Mouse (Mus musculus): ENCODE data around the gene Arhgap23. TPM values are rescaled to one million over a fixed set of nuclear protein-coding genes. Genes with fewer than 3 reads are reported as not detected.

The Arhgap23 gene
- total RNA-seq (2021), result 10 to 100 TPM; 16.0 to 18.0 TPM

DNA sequence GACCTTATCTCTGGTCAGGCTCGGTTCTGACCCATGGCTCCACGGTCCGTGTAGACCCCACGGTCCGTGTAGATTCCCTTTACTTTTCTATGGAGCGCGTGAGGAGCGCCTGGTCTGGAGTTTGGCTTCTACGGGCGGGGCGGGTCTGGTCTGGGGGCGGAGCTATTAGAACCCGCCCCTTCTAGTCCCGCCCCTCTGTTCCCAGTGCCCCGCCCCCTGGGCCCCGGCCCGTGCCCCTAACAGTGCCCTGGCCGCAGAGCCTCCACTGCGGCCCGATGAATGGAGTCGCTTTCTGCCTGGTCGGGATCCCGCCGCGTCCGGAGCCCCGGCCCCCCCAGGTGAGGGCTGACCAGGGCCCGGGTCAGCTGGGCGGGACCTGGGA lies at the start of gene Arhgap23:
Arhgap23 (plus strand) TSS at position 204 of the 382 bp plus-strand sequence.
- intact Hi-C loops (cut with DNase I), result no loop called here
- DNase-seq, result peak; percentile 77 to 81

DNA sequence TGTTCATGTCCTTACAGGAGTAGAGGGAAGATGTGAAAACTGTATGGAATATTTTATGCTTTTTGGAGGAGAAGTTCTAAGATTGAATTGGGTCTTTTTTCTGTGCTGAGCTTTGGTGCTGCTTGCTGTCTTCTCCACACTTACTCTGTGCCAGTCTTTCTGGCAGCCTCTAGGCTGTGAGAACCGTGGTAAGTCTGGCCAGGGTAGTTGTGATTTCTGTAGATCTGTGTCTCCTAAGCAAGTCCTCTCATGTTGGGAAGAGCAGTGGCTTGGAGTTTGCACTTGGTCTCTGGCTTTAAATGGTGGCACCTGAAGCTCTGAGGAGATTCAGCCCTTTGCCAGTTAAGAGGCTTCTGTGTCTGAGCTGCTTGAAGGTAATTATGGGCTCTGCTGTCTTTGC lies 49.8 kb upstream of the Arhgap23 start:
- no peak for DNase-seq
- intact Hi-C loops (cut with DNase I), result no loop called here

DNA sequence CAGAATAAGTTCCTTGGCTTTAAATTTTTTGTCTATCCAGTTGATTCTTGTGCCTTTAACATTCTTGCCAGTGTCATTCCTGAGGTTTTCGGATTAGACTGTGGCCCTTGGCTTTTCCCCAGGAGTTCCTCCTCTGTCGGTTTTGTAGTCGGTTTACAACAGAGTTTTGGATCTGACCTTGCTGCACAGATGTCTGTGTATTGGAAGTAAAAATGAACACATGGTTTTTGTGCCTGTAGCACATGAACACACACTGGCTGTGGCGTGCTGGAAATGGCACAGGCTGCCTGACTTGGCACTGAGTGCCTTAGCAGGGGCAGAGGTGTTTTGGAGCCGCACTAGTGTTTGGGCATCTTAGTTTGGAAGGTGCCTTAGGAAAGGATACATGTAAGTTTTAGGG lies 46.8 kb upstream of the Arhgap23 start:
- DNase-seq, result no peak
- intact Hi-C loops (cut with DNase I), result no loop called here

DNA sequence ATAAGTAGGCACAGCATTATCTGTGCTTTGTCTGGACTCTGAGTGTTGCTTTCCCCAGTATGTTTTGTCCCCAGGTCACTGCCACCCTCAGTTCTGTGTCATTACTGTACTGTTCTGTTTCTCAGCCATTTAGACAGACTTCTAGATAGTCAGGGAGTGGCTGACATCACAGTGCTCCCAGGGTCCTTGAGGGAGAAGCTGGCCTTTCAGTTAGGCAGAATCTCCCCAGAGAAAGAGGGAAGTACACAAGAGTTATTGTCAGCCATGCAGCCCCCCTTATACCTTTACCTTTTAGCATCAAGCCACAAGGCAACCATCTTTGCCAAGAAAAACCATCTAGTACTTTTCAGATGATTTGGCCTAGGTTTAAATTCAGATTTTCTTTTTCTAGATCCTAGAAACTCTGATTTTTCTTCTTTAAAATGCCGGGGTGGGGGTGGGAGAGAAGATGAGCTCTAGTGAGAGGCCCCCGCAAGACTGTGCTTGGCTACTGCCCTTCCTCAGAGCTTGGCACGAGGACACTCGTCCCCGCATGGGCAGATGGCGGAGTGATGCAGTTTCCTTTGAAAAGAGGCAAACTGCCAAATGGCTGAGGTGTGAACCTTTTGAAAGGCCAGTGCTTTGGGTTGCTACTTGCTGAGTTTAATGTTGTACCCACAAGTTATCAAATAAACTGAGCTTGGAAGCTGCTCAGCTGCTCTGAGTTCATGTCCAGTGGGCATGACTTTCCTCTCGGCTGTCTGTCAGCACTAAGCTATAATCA lies 44.8 kb upstream of the Arhgap23 start:
- no peak for DNase-seq
- intact Hi-C loops (cut with DNase I), result no loop called here

DNA sequence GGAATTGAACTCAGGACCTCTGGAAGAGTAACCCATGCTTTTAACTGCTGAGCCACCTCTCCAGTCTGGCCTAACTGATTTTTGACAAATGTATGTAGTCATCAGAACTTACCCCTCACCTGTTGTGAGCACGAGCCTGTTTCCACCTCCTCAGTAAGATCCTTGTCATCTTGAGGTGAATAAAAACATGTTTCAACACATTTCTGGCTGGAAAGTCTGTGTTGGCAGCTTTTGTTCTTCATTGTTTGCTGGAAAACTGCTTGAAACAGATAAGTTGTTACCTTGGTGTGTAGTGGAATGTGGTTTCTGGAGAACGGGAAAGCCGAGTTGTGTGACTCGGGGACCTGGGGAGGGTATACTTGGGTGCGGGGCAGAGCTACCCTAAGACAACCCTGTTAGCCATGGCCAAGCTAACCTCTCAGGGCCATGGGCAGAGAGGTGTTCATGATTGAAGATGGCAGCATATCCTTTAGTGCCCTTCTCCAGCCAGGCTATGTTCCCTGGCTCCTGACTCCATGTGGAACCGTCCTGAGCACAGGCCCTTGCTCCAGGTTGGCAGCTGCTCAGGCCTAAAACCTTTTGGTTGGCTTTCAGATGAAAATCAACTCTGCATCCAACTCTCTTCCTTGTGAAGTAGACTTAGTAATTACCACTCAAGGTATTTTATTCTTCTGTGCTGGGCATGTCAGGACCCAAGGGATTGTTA lies 43.0 kb upstream of the Arhgap23 start:
- intact Hi-C loops (cut with DNase I), result no loop called here
- no peak for DNase-seq

DNA sequence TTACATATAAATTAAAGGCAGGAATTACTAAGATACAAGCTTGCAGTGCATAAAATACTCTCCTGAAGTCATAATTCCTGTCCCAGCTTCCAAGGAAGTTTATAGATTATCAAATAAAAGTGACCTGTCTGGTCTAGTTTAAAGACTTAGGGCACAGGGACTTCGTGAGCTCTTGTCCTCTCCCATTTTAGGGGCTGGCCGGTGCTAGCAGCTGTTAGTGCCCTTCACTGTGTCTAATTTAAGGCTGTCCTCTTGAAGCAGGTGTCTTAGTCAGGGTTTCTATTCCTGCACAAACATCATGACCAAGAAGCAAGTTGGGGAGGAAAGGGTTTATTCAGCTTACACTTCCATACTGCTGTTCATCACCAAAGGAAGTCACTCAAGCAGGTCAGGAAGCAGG lies 41.9 kb upstream of the Arhgap23 start:
- intact Hi-C loops (cut with DNase I), result no loop called here
- no peak for DNase-seq

DNA sequence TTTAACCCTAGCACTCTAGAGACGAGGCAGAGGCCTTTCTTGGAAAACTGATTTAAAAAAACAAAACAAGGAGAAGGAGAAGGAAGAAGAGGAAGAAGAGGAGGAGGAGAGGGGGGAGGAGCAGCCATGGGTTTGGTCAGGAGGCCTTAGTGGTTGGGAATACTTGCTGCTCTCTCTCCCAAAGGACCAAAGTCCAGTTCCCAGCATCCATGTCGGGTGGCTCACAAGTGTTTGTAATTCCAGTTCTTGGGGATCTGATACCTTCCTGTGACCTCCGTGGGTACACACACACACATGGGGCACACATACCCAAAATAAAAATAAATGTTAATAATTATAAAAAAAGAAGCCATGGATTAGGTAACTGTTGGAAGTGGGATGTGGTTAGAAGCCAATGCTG lies 35.3 kb upstream of the Arhgap23 start:
- no peak for DNase-seq
- intact Hi-C loops (cut with DNase I), result no loop called here

DNA sequence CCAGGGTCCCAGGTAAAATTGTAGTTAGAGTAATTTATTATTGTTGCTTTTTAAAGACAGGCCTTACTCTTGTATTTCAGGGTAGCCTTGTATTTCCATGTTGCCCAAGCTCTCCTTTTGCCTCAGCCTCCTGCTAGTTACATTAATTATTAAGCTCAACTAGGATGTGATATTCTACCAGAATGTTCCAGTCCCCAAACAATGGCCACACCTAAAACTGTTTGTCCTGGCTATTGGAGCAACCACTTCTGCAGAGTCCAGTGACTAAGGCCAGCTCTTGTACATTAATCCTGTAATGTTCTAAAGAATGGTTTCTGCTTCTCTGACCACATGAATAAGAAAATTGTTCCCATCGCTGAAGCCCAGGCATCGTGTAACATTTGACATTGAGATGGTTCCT lies 32.3 kb upstream of the Arhgap23 start:
- intact Hi-C loops (cut with DNase I), result no loop called here
- no peak for DNase-seq

DNA sequence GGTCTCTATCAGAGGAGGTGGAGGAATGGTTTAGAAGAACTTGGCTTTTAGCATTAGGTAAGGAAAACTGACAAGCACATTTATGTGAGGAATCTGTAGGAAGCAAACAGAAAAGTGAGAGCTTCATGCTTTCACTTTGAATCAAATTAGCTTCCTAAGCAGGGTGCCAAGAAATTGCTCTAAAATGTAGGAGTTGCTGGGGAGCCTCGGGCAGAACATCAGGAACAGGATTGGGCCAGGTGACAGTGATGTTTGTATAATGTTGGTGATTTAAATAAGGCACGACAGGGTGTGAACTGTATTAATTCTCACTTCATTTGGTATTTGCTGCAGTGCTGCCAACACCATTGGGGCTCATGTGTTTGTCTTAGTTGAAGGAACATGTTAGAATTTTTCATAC lies 31.6 kb upstream of the Arhgap23 start:
- intact Hi-C loops (cut with DNase I), result no loop called here
- DNase-seq, result no peak

DNA sequence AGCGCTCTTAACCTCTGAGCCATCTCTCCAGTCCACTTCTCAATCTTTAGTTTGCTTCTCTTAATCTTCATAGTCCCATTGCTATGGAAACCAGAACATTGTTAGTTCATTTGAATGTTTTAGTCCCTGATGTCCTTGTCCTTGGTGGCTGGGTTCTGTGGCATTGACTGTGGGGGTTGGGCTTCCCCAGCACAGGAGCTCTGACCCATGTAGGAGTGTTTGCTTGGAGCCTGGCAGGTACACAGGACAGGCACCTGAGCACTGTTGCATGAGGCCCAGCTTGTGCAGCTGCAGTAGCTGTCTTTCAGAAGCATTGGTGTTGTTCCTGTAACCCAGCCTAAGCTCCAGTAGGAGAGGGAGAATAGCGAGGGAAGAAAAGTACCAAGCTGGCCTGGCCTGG lies 27.5 kb upstream of the Arhgap23 start:
- DNase-seq, result no peak
- intact Hi-C loops (cut with DNase I), result no loop called here

DNA sequence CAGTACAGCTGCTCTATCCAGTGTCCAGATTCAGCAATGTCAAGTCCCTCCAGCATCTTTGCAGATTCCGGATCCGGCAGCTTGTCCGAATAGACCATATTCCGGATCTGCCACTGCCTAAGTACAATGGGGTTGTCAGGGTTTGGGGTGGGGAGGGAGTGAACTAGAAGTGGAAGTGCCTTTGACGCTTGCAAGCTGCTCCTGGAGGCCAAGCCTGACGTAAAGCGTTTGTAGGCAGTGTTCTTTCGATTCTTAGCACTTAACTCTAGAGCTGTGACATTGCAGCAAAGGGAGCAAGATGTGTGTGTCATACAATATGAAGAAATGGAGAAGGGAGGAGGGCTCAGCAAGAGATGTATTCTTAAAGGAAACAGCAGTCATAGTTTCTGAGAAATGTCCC lies 26.2 kb upstream of the Arhgap23 start:
- no peak for DNase-seq
- intact Hi-C loops (cut with DNase I), result no loop called here

DNA sequence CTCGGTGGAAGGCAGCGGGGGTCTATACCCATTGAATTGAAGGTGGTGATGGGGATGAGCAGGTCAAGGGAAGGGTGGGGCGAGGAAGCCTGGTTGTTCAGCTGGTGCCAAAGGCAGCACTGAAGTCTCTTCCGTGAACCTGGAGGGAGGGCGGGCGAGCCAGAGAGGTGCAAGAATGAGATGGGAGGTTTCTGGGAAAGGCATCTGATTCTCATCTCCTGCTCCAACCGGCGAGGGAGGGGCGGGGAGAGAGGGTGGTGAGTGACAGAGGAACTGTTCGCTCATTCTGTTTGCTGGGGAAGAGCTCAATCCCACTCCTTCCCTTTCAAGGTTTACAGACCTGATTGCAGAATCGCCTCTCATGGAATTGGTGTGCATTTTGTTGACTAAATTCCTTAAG lies 21.7 kb upstream of the Arhgap23 start:
- intact Hi-C loops (cut with DNase I), result no loop called here
- no peak for DNase-seq

DNA sequence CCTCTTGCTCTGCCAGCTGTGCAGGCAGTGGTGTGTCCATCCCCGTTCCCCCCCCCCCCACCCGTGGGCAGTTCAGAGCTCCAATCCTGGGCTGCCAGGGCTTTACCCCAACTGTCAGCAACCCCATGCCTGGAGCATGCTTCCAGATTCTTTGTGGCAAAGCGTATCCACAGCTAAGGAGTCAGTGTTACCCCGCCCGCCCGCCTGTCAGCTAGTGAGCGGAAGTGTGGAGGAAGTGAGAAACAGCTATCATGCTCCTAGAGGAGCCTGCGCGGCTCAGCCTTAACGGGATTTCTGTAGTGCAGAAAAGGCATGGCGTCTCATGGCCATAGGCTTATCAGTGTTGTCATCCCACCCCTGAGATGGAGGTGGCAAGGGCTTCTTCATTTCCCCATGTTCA lies 21.2 kb upstream of the Arhgap23 start:
- no peak for DNase-seq
- intact Hi-C loops (cut with DNase I), result no loop called here

DNA sequence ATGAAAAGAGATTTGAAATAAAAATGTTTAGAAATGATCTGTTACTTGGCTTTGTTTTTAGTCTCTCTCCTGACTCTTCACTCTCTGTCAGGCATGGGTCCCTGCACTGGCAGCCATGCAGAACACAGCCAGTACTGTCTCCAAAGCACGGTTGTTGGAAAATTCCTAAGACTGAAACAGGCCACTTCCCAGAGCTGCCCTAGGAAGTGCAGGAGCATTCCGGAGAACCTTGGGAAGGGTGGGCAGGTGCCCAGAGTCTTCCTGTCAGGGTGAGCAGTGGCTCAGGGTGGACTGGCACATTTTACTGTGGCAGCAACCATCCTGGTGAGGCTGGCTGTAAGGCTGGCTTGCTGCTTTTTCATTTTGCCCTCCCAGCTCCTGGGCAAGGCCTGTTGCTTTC lies 16.8 kb upstream of the Arhgap23 start:
- no peak for DNase-seq
- intact Hi-C loops (cut with DNase I), result no loop called here

DNA sequence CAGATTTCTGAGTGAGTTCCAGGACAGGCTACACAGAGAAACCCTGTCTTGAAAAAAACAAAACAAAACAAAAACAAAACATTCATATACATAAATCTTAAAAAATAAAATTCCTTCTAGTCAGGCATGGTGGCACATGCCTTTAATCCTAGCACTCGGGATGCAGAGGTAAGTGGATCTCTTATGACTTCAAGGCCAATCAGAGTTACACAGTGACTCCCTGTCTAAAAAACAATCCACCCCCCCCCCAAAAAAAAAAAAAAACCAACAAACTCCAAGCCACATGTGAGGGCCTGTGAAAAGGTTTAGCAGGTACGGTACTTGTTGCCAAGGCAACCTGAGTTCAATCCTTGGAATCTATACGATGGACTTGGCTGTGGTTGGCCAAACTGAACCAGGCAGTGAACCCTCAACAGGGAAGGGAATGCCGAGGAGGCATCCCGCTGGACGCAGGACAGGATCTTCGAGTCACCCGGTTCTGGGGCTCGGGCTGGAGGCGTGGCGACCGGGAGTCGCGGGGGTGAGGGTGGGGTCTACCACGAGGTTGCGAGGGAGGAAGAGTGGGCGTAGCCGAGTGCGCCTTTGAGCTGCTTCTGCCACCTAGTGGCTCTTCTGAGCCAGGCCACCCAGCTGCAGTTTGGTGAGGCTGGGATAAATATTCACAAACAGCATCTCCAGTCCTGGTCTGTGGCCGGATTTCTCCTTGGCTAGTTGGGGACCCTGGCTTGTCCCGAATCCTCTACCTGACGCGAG lies 15.2 kb upstream of the Arhgap23 start:
- intact Hi-C loops (cut with DNase I), result loop anchor here (1.0 kb wide), 1 partner anchor 43 kb away; no protein-coding TSS in a partner anchor
- peak; percentile 75 to 80 for DNase-seq

DNA sequence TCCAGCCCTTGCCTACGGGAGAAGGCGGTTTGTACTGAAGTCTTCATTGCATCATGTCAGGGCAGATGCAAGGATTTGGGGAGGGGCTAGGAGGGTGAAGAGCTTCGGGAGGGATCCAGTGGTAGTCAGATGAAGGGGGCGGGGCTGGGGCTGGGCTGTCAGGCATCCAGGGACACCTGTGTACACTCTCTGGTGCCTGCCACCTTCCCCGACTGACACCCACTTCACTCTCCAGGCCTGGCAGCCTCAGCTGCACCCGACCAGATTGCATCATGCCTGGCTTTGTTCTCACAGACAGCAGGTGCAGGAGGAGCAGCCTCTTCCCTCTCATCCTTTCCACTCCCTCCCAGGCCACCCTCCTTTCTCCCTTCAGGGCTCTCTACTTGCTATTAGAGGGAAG lies 14.3 kb upstream of the Arhgap23 start:
- DNase-seq, result no peak
- intact Hi-C loops (cut with DNase I), result no loop called here

DNA sequence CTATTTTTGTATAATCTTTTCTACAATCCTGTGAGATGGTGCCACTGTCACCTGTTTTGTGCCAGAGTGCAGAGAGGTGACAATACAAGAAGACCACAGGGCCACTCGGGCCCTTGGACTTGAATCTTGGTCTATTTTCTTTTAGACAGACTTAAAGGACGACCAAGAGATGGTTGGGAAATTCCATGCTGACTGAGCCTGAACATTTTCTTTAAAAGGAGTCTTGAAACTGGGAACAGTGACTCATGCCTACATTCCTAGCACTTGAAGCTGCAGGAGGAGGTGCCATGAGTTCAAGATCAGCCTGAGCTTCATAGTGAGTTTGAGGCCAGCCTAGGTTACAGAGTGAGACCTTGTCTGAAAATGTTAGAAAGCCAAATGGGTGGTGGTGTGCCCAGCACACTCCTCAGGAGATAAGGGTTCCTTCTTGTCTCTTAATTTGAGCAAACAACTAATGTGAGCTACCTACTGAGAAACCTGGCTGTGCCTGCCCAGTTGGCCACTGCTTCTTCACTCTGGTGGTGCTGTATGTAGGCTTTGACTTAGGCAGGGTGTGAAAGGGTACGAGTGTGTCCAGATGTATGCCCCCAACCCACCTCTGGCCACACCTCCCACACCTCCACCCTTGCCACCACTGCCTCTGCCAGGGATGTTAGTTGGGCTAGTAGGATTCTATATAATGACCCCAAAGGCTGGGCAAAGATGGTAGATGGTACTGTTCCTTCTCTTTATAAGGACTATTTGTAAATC lies 13.5 kb upstream of the Arhgap23 start:
- no peak for DNase-seq
- intact Hi-C loops (cut with DNase I), result no loop called here

DNA sequence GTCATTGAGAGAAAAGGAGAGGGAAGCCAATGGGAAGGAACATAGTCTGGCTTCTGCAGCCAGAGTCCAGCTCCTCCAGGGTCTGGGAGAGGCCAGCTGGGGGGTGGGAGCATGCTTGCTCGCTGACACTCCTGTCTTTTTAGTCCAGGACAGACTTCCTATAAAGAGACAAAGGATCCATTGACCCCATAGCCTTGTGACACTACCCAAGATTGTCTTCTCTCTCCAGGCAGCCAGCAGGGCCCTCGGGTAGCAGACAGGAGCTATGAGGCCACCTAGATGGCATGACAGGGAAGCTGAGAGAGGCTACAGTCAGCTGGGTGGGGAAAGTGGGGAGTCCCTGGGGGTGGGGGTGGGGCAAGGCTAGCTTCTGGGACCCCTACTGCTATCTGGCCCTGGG lies 12.6 kb upstream of the Arhgap23 start:
- DNase-seq, result no peak
- intact Hi-C loops (cut with DNase I), result no loop called here

DNA sequence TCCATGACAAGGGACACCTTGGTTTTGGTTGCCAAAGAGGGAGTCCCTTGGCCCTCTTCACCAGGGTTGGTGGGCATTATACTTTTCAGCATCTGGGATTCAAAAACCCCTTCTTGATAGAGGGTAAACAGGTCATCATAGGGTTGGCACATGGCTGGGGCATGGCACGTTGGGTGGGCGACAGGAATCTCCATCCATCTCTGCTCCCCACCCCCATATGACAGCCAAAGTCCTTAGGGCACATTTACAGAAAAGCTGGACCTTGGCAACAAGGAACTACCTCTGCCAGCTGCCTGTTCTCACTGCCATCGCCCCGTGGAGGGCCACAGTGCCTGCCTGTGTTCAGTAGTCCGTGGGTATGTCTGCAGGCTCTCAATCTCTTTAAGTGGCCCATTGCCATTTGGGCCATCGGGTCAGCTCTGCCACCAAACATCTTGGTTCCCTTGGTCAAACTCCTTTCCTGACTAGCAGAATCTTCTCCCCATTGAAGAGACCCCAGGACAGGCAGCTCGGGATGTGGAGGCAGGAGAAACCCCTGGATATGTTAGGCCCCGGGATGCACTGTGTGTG lies 11.6 kb upstream of the Arhgap23 start:
- intact Hi-C loops (cut with DNase I), result no loop called here
- no peak for DNase-seq

DNA sequence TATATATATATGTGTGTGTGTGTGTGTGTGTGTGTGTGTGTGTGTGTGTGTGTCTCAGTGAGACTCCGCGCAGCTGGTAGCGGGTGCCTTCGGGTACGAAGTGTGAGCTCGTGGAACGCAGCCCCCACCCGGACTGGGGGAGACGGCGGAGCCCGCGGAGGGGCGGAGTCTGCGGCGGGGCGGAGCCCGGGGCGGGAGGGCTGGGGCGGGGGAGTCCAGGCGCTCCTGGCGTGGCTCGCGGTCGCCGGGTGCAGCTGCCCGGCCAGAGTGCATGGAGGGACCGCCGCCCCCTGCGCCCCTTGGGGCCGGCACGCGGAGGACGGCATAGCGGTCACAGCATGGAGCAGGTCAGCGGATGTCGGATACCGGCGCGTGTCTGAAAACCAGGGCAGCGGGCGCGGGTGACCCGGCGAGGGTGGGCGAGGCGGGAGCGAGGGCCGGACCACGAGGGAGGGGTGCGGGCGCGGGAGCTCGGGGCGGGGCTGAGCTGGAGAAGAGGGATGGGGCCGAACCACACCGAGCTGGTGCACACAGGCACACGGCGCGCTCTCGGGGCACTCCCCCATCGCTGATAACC lies 11.1 kb upstream of the Arhgap23 start:
- intact Hi-C loops (cut with DNase I), result no loop called here
- DNase-seq, result peak; percentile 51 to 59
